In genomic region chr17:83312244-83312918, GRCm38 (mm10) we compare ENCODE assay signal across 8 mouse cellular contexts. TPM values are rescaled to one million over a fixed set of nuclear protein-coding genes. Genes with fewer than 3 reads are reported as not detected.
DNase-seq lines count a peak whose midpoint lies in the region; ATAC-seq and TF ChIP-seq lines count a peak whose summit lies in the region.

No protein-coding gene starts in this region.

- no peak overlapping the region for H3K4me3 ChIP-seq in C2C12 (ENCODE audit: insufficient read depth, poor library complexity, severe bottlenecking)
- no peak overlapping the region for H3K4me3 ChIP-seq in forebrain, embryonic 14.5 days (ENCODE audit: low read depth, low read length)

- peak overlapping the region; percentile 13; the same call in 1 of the 2 replicates for H3K9ac ChIP-seq in forebrain, embryonic 14.5 days (ENCODE audit: low read length)

- H3ac ChIP-seq in C2C12 (ENCODE audit: control insufficient read depth, insufficient read length, low read depth): peak overlapping the region; percentile 8

- no peaks in the 10 kb centered on the region for H3K36me3 ChIP-seq in C2C12 (ENCODE audit: control insufficient read depth, insufficient read depth)
- H3K36me3 ChIP-seq in forebrain, embryonic 14.5 days (ENCODE audit: control insufficient read depth, insufficient read depth, low read length): no peaks in the 10 kb centered on the region

- peak; percentile 77 for ATAC-seq in forebrain, embryonic 14.5 days
- ATAC-seq in megakaryocyte, adult 5-6 weeks (ENCODE audit: poor library complexity, severe bottlenecking): peak; percentile 82

- peak overlapping the region; percentile 35 for H3K4me2 ChIP-seq in forebrain, embryonic 14.5 days (ENCODE audit: low read length)

- no peaks in the 10 kb centered on the region for H3K9me3 ChIP-seq in forebrain, embryonic 14.5 days (replicated peaks; ENCODE audit: control insufficient read depth, low read length)

- intact Hi-C loops in heart, postnatal 25 days (cut with DNase I): no loop called here
- intact Hi-C loops in left cerebral cortex, postnatal 14 days (cut with DNase I): no loop called here

- peak; percentile 86 to 95 for DNase-seq in adrenal gland, adult (ENCODE audit: inconsistent age in 2 of 2, low spot score in 1 of 2)
- peak; percentile 58 for DNase-seq in forebrain, embryonic 14.5 days (ENCODE audit: low spot score)
- DNase-seq in heart, postnatal 25 days (ENCODE audit: low spot score): peak; percentile 40
- DNase-seq in left cerebral cortex, postnatal 14 days (ENCODE audit: low spot score in 2 of 2): peak; percentile 8 to 20
- peak; percentile 48 to 55 for DNase-seq in right cerebral cortex, adult 2 months (ENCODE audit: low spot score in 2 of 2)
- peak; percentile 82 to 84 for DNase-seq in urinary bladder, postnatal 36 days (ENCODE audit: low spot score in 2 of 2)

- no peaks in the 10 kb centered on the region for H3K27me3 ChIP-seq in C2C12 (ENCODE audit: control insufficient read depth, insufficient read depth, insufficient read length)
- H3K27me3 ChIP-seq in forebrain, embryonic 14.5 days (replicated peaks; ENCODE audit: control insufficient read depth, insufficient read depth, low read length): no peaks in the 10 kb centered on the region

- WGBS in forebrain, embryonic 14.5 days: 4% methylated on average over 15 of the region's 15 CpGs

- H3K79me2 ChIP-seq in C2C12 (ENCODE audit: control insufficient read depth, insufficient read depth): no peaks in the 10 kb centered on the region

- H3K79me3 ChIP-seq in C2C12 (ENCODE audit: low read depth): no peaks in the 10 kb centered on the region

- H3K4me1 ChIP-seq in forebrain, embryonic 14.5 days (ENCODE audit: control insufficient read depth, insufficient read depth, low read length): peaks cover 7% of the 10 kb centered on the region; the same call in 1 of the 2 replicates

- H3K27ac ChIP-seq in forebrain, embryonic 14.5 days (ENCODE audit: low read depth, low read length): no peak overlapping the region

- no peak for TF ChIP-seq CTCF in C2C12 (IDR thresholded peaks at IDR 0.05; ENCODE audit: control insufficient read depth, insufficient read depth, insufficient read length)

TF ChIP-seq in C2C12, 6 proteins besides CTCF, POLR2A, EP300 and RAD21:
- TF ChIP-seq MYOD1 (IDR thresholded peaks at IDR 0.05; ENCODE audit: control insufficient read depth, insufficient read length, low read depth) (no peak), FOSL1 (IDR thresholded peaks at IDR 0.05; ENCODE audit: insufficient read depth, low read length, poor library complexity, severe bottlenecking) (peak; percentile 11)

RNA-seq across cellular contexts. Expression of gene Eml4, which starts 38.4 kb away (rescaled TPM):
- 5.5 TPM for polyA plus RNA-seq in C2C12 (2012; fragmentation: generic; extraction: Trizol)
- 23.5 and 30.6 TPM in 2 replicates for polyA plus RNA-seq in forebrain, embryonic 14.5 days (2014; fragmentation: Nextera tagmentation; extraction: Ambion mirVana)
- total RNA-seq in heart, postnatal 25 days (2021): 1 to 10 TPM; 5.1 to 6.1 TPM
- total RNA-seq in left cerebral cortex, postnatal 14 days (2021): 10 to 100 TPM; 25.8 to 26.4 TPM
- total RNA-seq in megakaryocyte, adult 5-6 weeks (2015): 28.1 and 30.8 TPM in 2 replicates
- 43.8 and 59.8 TPM in 2 replicates for total RNA-seq in megakaryocyte, adult 5-6 weeks (2017)

Comparison
In these comparisons a context has a peak if more than half of its experiments do, and no peak if none do; other contexts are left out.
1. DNase-seq: peak in every context shown above with its lines; median percentile 90 in adrenal gland, adult; 83 in urinary bladder, postnatal 36 days; 58 in forebrain, embryonic 14.5 days; 52 in right cerebral cortex, adult 2 months; 40 in heart, postnatal 25 days; 14 in left cerebral cortex, postnatal 14 days.